Mouse (Mus musculus) sigmoid colon, adult 10 weeks (tissue): ENCODE results near the gene Arl8a. TPM values are rescaled to one million over a fixed set of nuclear protein-coding genes. Genes with fewer than 3 reads are reported as not detected.

ENCODE experiments used
- polyA plus RNA-seq: library from polyadenylated mRNA; stranded (reverse); fragments of 350-450 nt; fragmentation: Illumina TruSeq; extraction: RNeasy Lipid Tissue Mini Kit (QIAGEN cat#74804); gene quantifications from one replicate; pipeline ENCODE4 v1.2.3, GENCODE M21; 2014; ENCODE audit warnings: low read depth, low replicate concordance

Gene Arl8a
- 24.8 TPM for polyA plus RNA-seq

GRCm38 (mm10) chr1:135146077-135146945 is at the start of gene Arl8a:
Gene Arl8a, plus strand, starts transcription at chr1:135146824.

GRCm38 (mm10) chr1:135105124-135105523 is 41.5 kb upstream of the Arl8a start, which contains the start of gene Lgr6:
Gene Lgr6, minus strand, starts transcription at chr1:135105276.

GRCm38 (mm10) chr1:135132473-135132872 is 14.2 kb upstream of the Arl8a start, which contains the start of gene Ptpn7:
Gene Ptpn7, plus strand, starts transcription at chr1:135132700.

DNA sequence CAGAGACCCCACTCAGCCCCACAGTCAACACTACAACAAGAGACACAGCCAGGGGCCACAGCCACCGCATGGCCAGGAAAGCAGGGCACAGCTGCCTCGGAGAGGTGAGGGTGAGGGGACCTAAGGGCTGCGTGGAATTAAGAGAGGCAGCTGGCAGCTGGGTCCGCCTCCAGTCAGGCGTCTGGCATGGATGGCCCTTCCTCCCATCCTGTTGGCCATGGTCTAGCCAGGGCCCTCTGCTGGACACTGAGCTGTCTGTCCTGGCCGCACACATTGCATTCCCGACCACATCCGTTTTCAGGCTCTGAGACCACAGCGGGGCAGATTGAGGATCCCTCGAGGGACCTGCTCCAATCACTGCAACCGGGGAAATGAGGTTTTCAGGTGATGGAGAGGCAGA is 20.8 kb downstream of the Arl8a start, which contains the start of gene Gpr37l1:
Gene Gpr37l1, minus strand, starts transcription at position 247 of the 400 bp plus-strand sequence.

Other genes with a start within 250 kb of the Arl8a start
- 35.8 TPM for gene Ppp1r12b, start 190.9 kb upstream of the Arl8a start, polyA plus RNA-seq
- gene Ube2t, start 184.3 kb upstream of the Arl8a start, polyA plus RNA-seq, result 11.7 TPM
- 0.16 TPM for gene Lgr6, start 41.5 kb upstream of the Arl8a start, polyA plus RNA-seq
- gene Ptpn7, start 14.1 kb upstream of the Arl8a start, polyA plus RNA-seq, result 0.60 TPM
- 1.0 TPM for gene Gpr37l1, start 20.9 kb downstream of the Arl8a start, polyA plus RNA-seq
- 38.8 TPM for gene Elf3, start 111.7 kb downstream of the Arl8a start, polyA plus RNA-seq
- 31.2 TPM for gene Rnpep, start 137.3 kb downstream of the Arl8a start, polyA plus RNA-seq
- 23.1 TPM for gene Timm17a, start 167.0 kb downstream of the Arl8a start, polyA plus RNA-seq
- gene Lmod1, start 178.0 kb downstream of the Arl8a start, polyA plus RNA-seq, result 6.6 TPM
- not detected for gene Shisa4, start 228.4 kb downstream of the Arl8a start, polyA plus RNA-seq